Mouse (Mus musculus): Measurements from ENCODE around the gene H2al2c. TPM values are rescaled to one million over a fixed set of nuclear protein-coding genes. Genes with fewer than 3 reads are reported as not detected.
"Not testable (repeated sequence)": the region's sequence is repeated elsewhere in the genome, so short reads cannot be mapped to it uniquely, and the experiment has no call there.

The H2al2c gene
- not detected in 2 replicates for polyA plus RNA-seq (2016; fragmentation: Nextera tagmentation; extraction: Ambion mirVana)

DNA sequence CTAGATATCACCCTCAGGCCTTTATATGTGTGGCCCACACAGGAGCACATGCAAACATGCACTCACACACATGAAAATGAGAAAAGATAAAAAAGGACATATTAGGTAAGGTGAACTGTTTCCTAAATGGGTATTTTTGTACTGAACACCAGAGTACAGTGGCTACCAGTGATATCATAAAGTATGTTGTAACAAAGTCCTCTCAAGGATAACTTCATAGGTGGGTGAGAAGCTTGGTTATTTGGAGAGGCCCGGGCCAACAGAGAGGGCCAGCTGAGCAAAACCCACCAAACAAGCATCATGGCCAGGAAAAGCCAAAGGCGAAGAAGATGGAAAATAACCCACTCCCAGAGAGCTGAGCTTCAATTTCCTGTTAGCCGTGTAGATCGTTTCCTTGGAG, at the start of gene H2al2c:
Gene H2al2c, plus strand, starts transcription at position 301 of the 400 bp plus-strand sequence.
- WGBS, result no CpG with 5 or more reads among the region's 4 CpGs
- H3K36me3 ChIP-seq (replicated peaks); H3K4me3 ChIP-seq; H3K27me3 ChIP-seq (ENCODE audit: poor library complexity, severe bottlenecking); H3K9me3 ChIP-seq; DNase-seq (ENCODE audit: extremely low spot score, low spot score); H3K4me1 ChIP-seq; H3K27ac ChIP-seq: not testable (repeated sequence)

Other genes starting within 250 kb of the H2al2c start
- not detected in 2 replicates for gene Sry, start 64.6 kb downstream of the H2al2c start, polyA plus RNA-seq (2016; fragmentation: Nextera tagmentation; extraction: Ambion mirVana)
- gene H2al2b, start 121.6 kb downstream of the H2al2c start, polyA plus RNA-seq (2016; fragmentation: Nextera tagmentation; extraction: Ambion mirVana), result not detected in 2 replicates
- 0.11 TPM in 1 of 2 replicates, not detected in the other for gene Gm4064, start 197.1 kb downstream of the H2al2c start, polyA plus RNA-seq (2016; fragmentation: Nextera tagmentation; extraction: Ambion mirVana)
- gene Rbmy, start 231.6 kb downstream of the H2al2c start, polyA plus RNA-seq (2016; fragmentation: Nextera tagmentation; extraction: Ambion mirVana), result not detected in 2 replicates
- gene Gm10256, start 231.6 kb downstream of the H2al2c start, polyA plus RNA-seq (2016; fragmentation: Nextera tagmentation; extraction: Ambion mirVana), result not detected in 2 replicates